Mouse (Mus musculus): Measurements from ENCODE around the gene E130116L18Rik. TPM values are rescaled to one million over a fixed set of nuclear protein-coding genes. Genes with fewer than 3 reads are reported as not detected.
"Not testable (repeated sequence)": the region's sequence is repeated elsewhere in the genome, so short reads cannot be mapped to it uniquely, and the experiment has no call there.

E130116L18Rik gene
- polyA plus RNA-seq, 1 experiment from 2014 or later: not detected

GRCm38 (mm10) chr5:25179284-25179683 is 43.7 kb downstream of the E130116L18Rik start:
- no peak overlapping the region for H3K4me2 ChIP-seq
- no peaks in the 10 kb centered on the region for H3K4me1 ChIP-seq
- H3K27ac ChIP-seq: no peak overlapping the region
- no peaks in the 10 kb centered on the region for H3K27me3 ChIP-seq
- no peak for ATAC-seq
- H3K9ac ChIP-seq: no peak overlapping the region
- no peaks in the 10 kb centered on the region for H3K9me3 ChIP-seq (replicated peaks)
- WGBS: 94% methylated on average over 4 of the region's 4 CpGs
- no peaks in the 10 kb centered on the region for H3K36me3 ChIP-seq (ENCODE audit: poor library complexity, severe bottlenecking)
- no peak overlapping the region for H3K4me3 ChIP-seq

- H3K4me1 ChIP-seq; H3K9ac ChIP-seq; H3K36me3 ChIP-seq (ENCODE audit: poor library complexity, severe bottlenecking); H3K4me3 ChIP-seq; ATAC-seq; H3K4me2 ChIP-seq; H3K27me3 ChIP-seq; H3K27ac ChIP-seq; H3K9me3 ChIP-seq (replicated peaks): not testable (repeated sequence)
- 91% methylated on average over 4 of the region's 4 CpGs for WGBS
Measured at GRCm38 (mm10) chr5:25178543-25178942, 44.4 kb downstream of the E130116L18Rik start.

- not testable (repeated sequence) for H3K4me3 ChIP-seq; H3K27me3 ChIP-seq; H3K36me3 ChIP-seq (ENCODE audit: poor library complexity, severe bottlenecking); H3K4me2 ChIP-seq; H3K9me3 ChIP-seq (replicated peaks); H3K9ac ChIP-seq; ATAC-seq; H3K27ac ChIP-seq; H3K4me1 ChIP-seq
- WGBS: 92% methylated on average over 5 of the region's 5 CpGs
Measured at GRCm38 (mm10) chr5:25177937-25178336, 45.0 kb downstream of the E130116L18Rik start.

Other genes with a start within 250 kb of the E130116L18Rik start
- gene Prkag2, start 122.5 kb downstream of the E130116L18Rik start, polyA plus RNA-seq (2015; fragmentation: Nextera tagmentation; extraction: Ambion mirVana): 63.1 and 66.3 TPM in 2 replicates
- not detected in 2 replicates for gene Galntl5, start 41.7 kb downstream of the E130116L18Rik start, polyA plus RNA-seq (2015; fragmentation: Nextera tagmentation; extraction: Ambion mirVana)
- 33.6 and 35.9 TPM in 2 replicates for gene Galnt11, start 1.2 kb downstream of the E130116L18Rik start, polyA plus RNA-seq (2015; fragmentation: Nextera tagmentation; extraction: Ambion mirVana)

All from forebrain, embryonic 13.5 days (tissue).